Mouse (Mus musculus) lung, embryonic 16.5 days (tissue): ENCODE measurements around the gene Ganab. TPM values are rescaled to one million over a fixed set of nuclear protein-coding genes. Genes with fewer than 3 reads are reported as not detected.
A peak's percentile ranks its signal among the peaks of the same experiment; 100 is the strongest.

Experiments used
- ATAC-seq: fragments of 200-750 bp; cut with Nextera tagmentation; 2 replicates; pipeline ENCODE4 v1.8.0; 2017; ENCODE audit warnings: low read depth, mild to moderate bottlenecking, moderate library complexity
- H3K27ac ChIP-seq: fragments of 300-500 bp; sonication (generic); 2 replicates; pipeline ENCODE4 v1.5.1; 2014; ENCODE audit warnings: mild to moderate bottlenecking, control low read depth, low read length
- H3K27me3 ChIP-seq: fragments of 300-500 bp; sonication (generic); 2 replicates; pipeline ENCODE4 v1.6.1; 2014; ENCODE audit warnings: low read depth, low read length, mixed read lengths; ENCODE audit not compliant: control insufficient read depth, insufficient read depth
- H3K36me3 ChIP-seq: fragments of 300-500 bp; sonication (generic); 2 replicates; pipeline ENCODE4 v1.6.1; 2014; ENCODE audit warnings: low read length; ENCODE audit not compliant: control insufficient read depth, insufficient read depth
- H3K4me1 ChIP-seq: fragments of 300-500 bp; sonication (generic); replicated peaks from 2 replicates; pipeline ENCODE4 v1.6.1; 2014; ENCODE audit warnings: low read length, mixed read lengths; ENCODE audit not compliant: control insufficient read depth, insufficient read depth
- H3K4me2 ChIP-seq: fragments of 300-500 bp; sonication (generic); 2 replicates; pipeline ENCODE4 v1.6.1; 2014; ENCODE audit warnings: low read depth, low read length, control low read depth
- H3K4me3 ChIP-seq: fragments of 300-500 bp; sonication (generic); 2 replicates; pipeline ENCODE4 v1.5.1; 2014; ENCODE audit warnings: mild to moderate bottlenecking, low read length, control low read depth
- H3K9ac ChIP-seq: fragments of 300-500 bp; sonication (generic); 2 replicates; pipeline ENCODE4 v1.6.1; 2014; ENCODE audit warnings: low read length, control low read depth
- H3K9me3 ChIP-seq: fragments of 300-500 bp; sonication (generic); 2 replicates; pipeline ENCODE4 v1.6.1; 2016; ENCODE audit warnings: low read length; ENCODE audit not compliant: control insufficient read depth
- WGBS: fragments of 180-500 bp; shearing (Covaris S2); extraction: QIAGEN DNeasy Blood & Tissue Kit; methylation state at CpG from one replicate; pipeline ENCODE4 v1.1.7; 2014; 5-methylcytosine and 5-hydroxymethylcytosine counted together
- polyA plus RNA-seq: library from polyadenylated mRNA; unstranded; fragments of >200 nt; fragmentation: Nextera tagmentation; extraction: Ambion mirVana; gene quantifications from 2 replicates; pipeline ENCODE4 v1.2.1, GENCODE M21; 2015

The Ganab gene
- polyA plus RNA-seq, 1 experiment from 2014 or later: 127 TPM

DNA sequence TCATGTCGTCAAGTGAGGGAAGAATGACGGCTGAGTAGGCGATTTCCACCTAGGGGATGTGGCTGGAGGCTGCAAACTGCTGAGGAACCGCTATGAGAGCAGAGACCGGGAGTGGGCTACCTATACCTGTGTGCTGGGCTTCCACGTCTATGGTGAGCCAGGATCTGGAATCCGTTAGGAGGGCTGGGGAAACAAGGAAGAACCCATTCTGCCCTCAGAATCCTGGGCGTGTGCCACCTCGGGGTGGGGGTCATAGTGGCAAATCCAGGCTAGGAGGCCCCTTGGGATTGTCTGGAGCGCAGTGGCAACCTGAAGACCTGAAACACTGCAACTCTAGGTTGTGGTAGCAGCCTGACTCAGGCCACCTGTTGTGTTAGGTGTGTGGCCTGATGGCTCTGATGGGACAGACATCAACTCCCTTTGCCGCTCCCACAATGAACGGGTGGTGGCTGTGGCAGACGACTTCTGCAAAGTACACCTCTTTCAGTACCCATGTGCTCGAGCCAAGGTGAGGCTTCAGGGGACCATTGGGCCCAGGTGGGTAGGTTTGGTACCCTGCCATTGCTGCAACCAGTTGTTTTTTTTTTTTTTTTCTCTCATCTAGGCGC, 42.8 kb downstream of the Ganab start:
- Histone ChIP-seq H3K9ac (peak overlapping the region; percentile 58), H3K36me3 (peaks cover 19% of the 10 kb centered on the region), H3K4me1 (peaks cover 31% of the 10 kb centered on the region), H3K4me3 (no peak overlapping the region), H3K27me3 (no peaks in the 10 kb centered on the region), H3K9me3 (no peaks in the 10 kb centered on the region), H3K4me2 (no peak overlapping the region), H3K27ac (no peak overlapping the region)
- no peak for ATAC-seq
- 81% methylated on average over 15 of the region's 15 CpGs for WGBS

DNA sequence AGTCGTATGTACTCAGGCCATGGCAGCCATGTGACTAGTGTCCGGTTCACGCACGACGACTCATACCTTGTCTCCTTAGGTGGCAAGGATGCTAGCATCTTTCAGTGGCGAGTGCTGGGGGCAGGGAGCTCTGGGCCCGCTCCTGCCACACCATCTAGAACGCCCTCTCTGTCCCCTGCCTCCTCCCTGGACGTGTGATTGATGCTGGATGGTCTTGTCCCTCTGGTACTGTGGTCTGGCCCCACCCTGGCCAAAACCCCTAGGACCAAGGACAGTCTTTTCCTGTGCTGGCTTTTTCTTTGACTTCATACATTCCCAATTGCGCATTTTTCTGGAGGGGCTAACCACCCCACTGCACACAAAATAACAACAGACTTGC, 43.3 kb downstream of the Ganab start:
- peak overlapping the region; percentile 73 for H3K4me3 ChIP-seq
- no peaks in the 10 kb centered on the region for H3K9me3 ChIP-seq
- H3K4me1 ChIP-seq: peaks cover 31% of the 10 kb centered on the region
- H3K9ac ChIP-seq: peak overlapping the region; percentile 58
- H3K27me3 ChIP-seq: no peaks in the 10 kb centered on the region
- peak overlapping the region; percentile 51; the same call in 1 of the 2 replicates for H3K27ac ChIP-seq
- ATAC-seq: peak; percentile 15
- WGBS: 34% methylated on average over 10 of the region's 10 CpGs
- H3K4me2 ChIP-seq: peak overlapping the region; percentile 57
- peaks cover 24% of the 10 kb centered on the region for H3K36me3 ChIP-seq

DNA sequence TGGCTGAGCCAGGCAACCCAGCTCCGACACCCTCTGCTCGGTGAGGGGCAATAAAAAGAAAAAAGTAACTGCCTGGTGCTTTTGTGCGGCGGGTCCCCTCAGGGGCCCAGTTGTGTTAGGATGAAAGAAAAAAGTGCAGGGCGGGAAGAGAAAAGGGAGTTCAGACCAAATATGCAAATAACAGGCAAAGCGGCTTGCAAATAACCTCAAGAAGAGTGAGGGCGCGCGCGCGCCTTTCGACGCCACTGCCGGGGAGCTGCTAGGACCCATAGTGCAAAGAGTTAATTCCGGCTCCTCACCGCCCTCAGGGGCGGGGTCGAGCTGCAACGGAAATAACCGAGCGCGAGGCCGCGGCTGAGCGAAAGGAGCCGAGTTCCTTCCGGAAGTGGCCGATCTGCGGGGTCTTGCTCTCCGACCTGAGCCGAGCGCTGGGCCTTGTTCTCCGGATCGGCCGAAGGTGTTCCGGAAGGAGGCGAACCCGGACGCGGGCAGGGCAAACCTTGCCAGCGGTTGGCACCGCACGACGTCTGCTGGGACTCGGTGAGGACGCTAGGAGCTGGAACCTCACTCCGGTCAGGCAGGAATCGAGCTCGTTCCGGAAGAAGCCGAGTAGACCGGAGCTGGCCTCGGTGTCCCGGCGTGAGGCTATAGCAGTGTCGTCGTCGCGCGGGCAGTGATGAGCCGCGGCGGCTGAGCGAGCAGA, 43.8 kb downstream of the Ganab start, which contains the start of gene Mta2:
TSS of gene Mta2 (plus strand) at position 361 of the 703 bp plus-strand sequence.
- Histone ChIP-seq H3K4me1 (peaks cover 31% of the 10 kb centered on the region), H3K9me3 (no peaks in the 10 kb centered on the region), H3K36me3 (peaks cover 29% of the 10 kb centered on the region), H3K9ac (peak within 1 kb of the TSS; percentile 92), H3K4me3 (peak within 1 kb of the TSS; percentile 73), H3K27ac (peak within 1 kb of the TSS; percentile 95), H3K27me3 (no peaks in the 10 kb centered on the region), H3K4me2 (peak within 1 kb of the TSS; percentile 57)
- WGBS: under 1% methylated on average over 64 of the region's 64 CpGs
- peak; percentile 95 for ATAC-seq

DNA sequence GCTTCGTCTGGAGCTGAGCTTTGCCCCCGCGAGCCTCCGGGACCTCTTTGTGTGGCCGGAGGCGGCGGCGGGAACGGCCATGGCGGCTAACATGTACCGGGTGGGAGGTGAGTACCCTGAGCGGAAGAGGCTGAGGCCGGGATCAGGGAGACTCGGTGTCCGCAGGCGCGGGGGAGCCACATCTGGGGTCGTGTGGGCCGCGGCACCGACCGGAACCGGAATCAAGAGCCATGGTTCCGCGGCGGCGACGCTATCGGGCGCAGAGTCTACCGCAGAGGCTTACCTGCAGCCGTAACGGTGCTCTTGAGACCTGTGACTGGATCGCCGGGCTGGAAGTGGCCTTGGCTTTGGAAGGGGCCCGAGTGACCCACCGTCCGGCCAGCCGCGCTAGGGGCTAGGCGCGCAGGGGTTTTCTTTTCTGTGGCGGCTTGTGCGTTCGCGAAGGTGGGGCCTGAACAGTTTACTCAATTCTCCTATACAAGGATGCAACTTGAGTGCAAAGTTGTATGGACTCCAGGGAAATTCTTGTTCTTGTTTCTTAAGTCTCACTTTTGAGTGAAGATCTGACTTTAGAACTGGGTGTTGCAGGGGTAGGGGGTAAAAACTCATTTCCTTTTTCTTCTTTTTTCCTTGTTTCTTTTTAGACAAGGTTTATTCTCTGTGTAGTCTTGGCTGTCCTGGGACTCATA, 44.5 kb downstream of the Ganab start:
- H3K36me3 ChIP-seq: peaks cover 34% of the 10 kb centered on the region
- H3K27me3 ChIP-seq: no peaks in the 10 kb centered on the region
- H3K9me3 ChIP-seq: no peaks in the 10 kb centered on the region
- H3K27ac ChIP-seq: peak overlapping the region; percentile 95
- H3K9ac ChIP-seq: peak overlapping the region; percentile 92
- peaks cover 31% of the 10 kb centered on the region for H3K4me1 ChIP-seq
- peak overlapping the region; percentile 57 for H3K4me2 ChIP-seq
- under 1% methylated on average over 46 of the region's 46 CpGs for WGBS
- peak overlapping the region; percentile 73 for H3K4me3 ChIP-seq
- ATAC-seq: peak; percentile 62

DNA sequence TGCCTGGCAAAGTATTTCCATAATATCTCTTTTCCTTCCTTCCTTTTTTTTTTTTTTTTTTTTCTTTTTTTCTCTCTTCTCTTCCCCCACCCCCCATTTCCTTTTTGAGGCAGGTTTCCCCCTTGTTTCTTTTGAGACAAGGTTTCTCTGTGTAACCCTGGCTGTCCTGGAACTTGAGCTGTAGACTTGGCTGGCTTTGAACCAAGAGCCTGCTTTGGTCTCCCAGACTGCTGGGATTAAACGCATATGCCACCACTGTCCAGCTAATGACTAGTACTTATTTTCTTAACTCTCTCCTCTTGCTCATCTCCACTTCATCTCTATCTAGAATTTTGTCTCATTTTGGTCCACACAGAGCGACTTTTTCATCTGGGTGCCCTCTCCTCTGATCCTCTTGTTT, 45.2 kb downstream of the Ganab start:
- Histone ChIP-seq H3K9me3 (no peaks in the 10 kb centered on the region), H3K9ac (peak overlapping the region; percentile 92), H3K4me3 (peak overlapping the region; percentile 73), H3K36me3 (peaks cover 37% of the 10 kb centered on the region), H3K4me1 (peaks cover 31% of the 10 kb centered on the region), H3K27ac (peak overlapping the region; percentile 14; the same call in 1 of the 2 replicates), H3K27me3 (no peaks in the 10 kb centered on the region), H3K4me2 (peak overlapping the region; percentile 57)
- 51% methylated on average over 2 of the region's 2 CpGs for WGBS
- no peak for ATAC-seq

DNA sequence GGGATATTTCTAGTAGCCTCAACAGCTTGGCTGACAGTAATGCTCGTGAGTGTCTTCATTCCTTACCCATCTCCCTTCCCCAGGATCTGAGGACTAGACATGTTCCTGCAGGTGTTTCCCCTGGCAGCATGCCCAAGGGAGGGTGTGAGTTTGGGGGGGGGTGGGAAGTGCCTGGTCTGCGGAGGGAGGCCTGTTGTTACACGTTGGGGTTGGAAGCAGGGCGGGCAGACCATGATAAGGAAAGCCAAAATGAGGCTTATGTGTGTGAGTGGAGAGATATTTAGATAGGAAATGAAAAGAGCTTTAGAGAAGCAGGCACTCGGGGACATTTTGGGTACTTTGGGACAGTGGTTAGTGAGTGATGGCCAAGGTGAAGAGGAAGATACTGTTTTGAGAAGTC, 46.2 kb downstream of the Ganab start:
- 22% methylated on average over 5 of the region's 5 CpGs for WGBS
- Histone ChIP-seq H3K27me3 (no peaks in the 10 kb centered on the region), H3K27ac (peak overlapping the region; percentile 47; the same call in 1 of the 2 replicates), H3K9ac (peak overlapping the region; percentile 92), H3K4me2 (peak overlapping the region; percentile 57), H3K4me1 (peaks cover 31% of the 10 kb centered on the region), H3K9me3 (no peaks in the 10 kb centered on the region), H3K36me3 (peaks cover 42% of the 10 kb centered on the region), H3K4me3 (peak overlapping the region; percentile 73)
- no peak for ATAC-seq

DNA sequence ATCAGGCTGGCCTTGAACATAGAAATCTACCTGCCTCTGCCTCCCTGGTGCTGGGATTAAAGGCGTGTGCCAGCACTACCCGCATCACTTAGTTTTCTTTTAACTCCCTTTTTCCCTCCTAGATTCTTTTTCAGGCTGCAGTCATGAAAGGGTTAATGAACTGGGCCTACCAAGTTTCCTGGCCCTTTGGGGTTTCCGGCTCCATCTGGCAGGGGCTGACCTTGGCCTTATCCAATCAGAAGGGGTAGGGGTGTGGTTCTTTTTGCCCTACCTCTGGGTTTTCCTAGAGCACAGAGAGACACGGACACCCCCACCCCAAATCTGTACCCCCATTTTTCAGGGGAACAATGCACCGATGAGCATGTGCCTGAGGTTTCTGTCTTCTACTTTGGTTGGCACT, 46.9 kb downstream of the Ganab start:
- peak overlapping the region; percentile 57 for H3K4me2 ChIP-seq
- peak overlapping the region; percentile 28 for H3K4me3 ChIP-seq
- 15% methylated on average over 5 of the region's 5 CpGs for WGBS
- peaks cover 44% of the 10 kb centered on the region for H3K36me3 ChIP-seq
- no peaks in the 10 kb centered on the region for H3K9me3 ChIP-seq
- H3K27me3 ChIP-seq: no peaks in the 10 kb centered on the region
- peak overlapping the region; percentile 50 for H3K9ac ChIP-seq
- peaks cover 31% of the 10 kb centered on the region for H3K4me1 ChIP-seq
- no peak for ATAC-seq
- H3K27ac ChIP-seq: no peak overlapping the region

DNA sequence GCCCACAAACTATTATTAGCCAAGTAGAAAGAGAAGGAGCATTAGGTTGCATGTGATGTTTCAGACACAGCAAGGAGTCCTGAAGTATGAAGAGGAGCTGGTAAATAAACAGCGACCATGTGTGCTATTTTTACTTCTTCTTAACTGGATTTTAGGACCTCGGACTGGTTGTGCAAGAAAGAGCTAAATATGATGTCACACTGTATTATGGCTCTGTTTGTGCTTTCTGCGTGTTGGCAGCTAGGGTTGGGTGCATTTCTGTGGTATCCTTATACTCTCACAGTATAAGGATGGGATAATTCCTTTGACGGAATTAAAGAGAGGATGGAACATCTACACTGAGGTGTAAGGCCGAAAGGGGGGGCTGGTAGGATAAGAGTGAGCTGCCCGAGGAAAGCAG, 47.4 kb downstream of the Ganab start:
- Histone ChIP-seq H3K4me1 (peaks cover 31% of the 10 kb centered on the region), H3K36me3 (peaks cover 44% of the 10 kb centered on the region), H3K27me3 (no peaks in the 10 kb centered on the region), H3K4me3 (peak overlapping the region; percentile 28), H3K9me3 (no peaks in the 10 kb centered on the region), H3K9ac (peak overlapping the region; percentile 50), H3K27ac (no peak overlapping the region), H3K4me2 (peak overlapping the region; percentile 57)
- 66% methylated on average over 6 of the region's 6 CpGs for WGBS
- ATAC-seq: no peak

DNA sequence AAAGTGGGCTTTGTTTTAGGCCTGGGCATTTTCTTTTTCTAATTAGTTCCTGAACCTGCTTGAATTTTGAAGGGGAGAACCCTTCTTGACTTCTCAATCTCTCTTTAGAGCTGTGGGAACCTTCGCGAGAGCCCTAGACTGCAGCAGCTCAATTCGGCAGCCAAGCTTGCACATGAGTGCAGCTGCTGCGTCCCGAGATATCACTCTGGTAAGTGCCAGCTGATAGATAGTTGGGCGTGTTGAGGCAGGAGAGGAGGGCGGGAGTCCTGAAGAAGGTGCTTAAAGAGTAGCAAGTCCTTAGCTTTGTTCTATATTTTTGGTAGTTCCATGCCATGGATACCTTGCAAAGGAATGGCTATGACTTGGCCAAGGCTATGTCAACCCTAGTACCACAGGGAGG, 49.1 kb downstream of the Ganab start:
- no peak overlapping the region for H3K27ac ChIP-seq
- no peak overlapping the region for H3K4me3 ChIP-seq
- peaks cover 23% of the 10 kb centered on the region for H3K4me1 ChIP-seq
- peaks cover 56% of the 10 kb centered on the region for H3K36me3 ChIP-seq
- H3K4me2 ChIP-seq: no peak overlapping the region
- H3K27me3 ChIP-seq: no peaks in the 10 kb centered on the region
- no peak overlapping the region for H3K9ac ChIP-seq
- no peak for ATAC-seq
- 85% methylated on average over 7 of the region's 7 CpGs for WGBS
- H3K9me3 ChIP-seq: no peaks in the 10 kb centered on the region
